Mouse (Mus musculus): Measurements from ENCODE around the gene Gm45713.
"Not testable (repeated sequence)": the region's sequence is repeated elsewhere in the genome, so short reads cannot be mapped to it uniquely, and the experiment has no call there.

Gene Gm45713

GRCm38 (mm10) chr7:45141914-45142313 lies 5.9 kb upstream of the Gm45713 start:
- DNase-seq (ENCODE audit: low spot score), result no peak

- DNase-seq (ENCODE audit: low spot score), result no peak
These were observed 5.3 kb upstream of the Gm45713 start for GRCm38 (mm10) chr7:45141319-45141718.

DNA sequence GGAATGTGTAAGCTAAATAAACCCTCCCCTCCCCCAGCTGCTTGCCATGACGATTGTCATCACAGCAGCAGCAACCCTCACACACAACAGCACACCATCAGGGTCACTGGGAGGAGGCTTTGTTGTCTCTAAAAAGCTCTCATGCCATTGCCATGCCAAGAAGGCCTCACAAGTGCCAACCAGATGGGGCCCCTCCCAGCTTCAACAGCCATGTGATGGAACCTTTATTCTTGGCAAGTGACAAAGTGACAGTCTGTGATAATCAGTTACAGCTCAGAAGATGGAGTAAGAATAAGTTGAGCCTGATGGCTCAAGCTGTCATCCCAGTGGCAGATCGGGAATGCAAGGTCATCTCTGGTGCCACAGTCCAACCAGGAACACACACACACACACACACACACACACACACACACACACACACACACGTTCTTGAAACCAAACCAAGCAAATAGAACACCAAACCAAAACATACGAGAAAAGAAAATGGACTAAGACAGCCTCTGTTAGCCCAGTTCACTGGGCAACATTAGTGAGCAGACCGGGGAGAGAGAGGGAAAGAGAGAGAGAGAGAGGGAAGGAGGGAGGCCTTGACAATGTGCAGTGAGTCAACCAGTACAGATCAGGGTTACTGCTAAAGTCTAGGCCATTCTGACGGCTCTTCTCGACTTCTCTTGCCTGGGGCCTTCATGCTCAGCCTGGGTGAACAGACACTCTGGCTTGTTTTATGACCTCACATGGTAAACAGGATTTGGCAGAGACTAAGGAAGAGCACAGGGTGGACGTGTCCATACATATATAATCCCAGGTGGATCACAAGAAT lies 4.1 kb upstream of the Gm45713 start:
- no peak for DNase-seq (ENCODE audit: low spot score)

DNA sequence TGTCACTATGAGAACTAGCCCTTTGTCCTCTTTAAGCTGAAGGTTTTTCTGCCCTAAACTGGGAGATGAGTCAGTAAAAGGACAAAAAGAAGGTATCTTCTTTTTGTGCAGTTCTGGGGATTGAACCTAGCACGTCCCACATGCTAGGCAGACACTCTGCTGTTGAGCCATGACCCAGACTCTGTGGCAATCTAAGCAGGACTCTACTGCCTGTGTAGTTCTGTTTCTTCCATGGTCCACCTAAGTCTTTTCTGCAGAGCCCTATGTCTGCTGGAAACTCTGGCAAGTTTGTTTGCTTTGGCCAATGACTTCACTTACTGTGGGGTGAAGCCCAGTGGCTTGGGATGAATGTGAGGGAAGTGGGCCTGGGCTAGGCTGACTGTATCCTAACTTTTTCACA lies 2.4 kb upstream of the Gm45713 start:
- no peak for DNase-seq (ENCODE audit: low spot score)

DNA sequence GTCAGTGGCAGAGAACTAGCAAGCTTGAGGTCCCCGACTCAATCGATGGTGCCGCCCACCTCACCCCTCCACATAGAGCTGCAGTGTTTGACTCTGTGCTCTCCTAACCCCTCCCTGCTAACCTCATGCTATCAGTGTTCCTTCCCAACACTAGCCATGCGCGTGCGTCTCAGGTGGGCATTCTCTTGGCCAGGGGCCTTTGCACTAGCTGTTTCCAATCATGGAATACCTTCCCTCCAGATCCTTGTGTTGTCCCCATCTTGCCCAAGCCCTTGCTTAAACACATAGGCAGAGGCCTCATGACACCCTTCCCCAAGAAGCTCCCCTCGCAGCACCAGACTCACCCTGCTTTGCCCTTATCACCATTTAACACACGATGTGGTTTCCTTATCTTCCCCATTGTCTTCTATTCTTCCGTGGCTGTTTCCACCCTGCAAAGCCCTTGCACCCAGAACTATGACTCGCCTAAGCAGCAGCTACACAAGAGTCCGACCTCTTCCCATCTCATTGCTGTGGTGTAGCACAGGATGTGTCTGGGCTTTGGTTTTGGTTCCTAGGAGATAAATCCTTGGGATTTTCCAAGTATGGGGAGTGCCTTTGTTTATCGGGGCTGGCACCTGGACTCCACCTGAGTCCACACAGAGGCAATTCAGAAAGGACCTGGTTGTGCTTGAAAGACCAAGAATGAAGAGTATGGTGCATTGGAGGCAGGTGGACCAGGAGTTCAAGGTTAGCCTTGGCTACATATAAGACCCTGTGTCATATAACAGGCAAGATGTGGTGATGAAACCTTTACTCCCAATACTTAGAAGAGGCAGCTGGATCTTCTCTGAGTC lies 1.4 kb upstream of the Gm45713 start:
- DNase-seq (ENCODE audit: low spot score), result no peak

GRCm38 (mm10) chr7:45135370-45135769 lies 661 bp downstream of the Gm45713 start:
- no peak for DNase-seq (ENCODE audit: low spot score)

DNA sequence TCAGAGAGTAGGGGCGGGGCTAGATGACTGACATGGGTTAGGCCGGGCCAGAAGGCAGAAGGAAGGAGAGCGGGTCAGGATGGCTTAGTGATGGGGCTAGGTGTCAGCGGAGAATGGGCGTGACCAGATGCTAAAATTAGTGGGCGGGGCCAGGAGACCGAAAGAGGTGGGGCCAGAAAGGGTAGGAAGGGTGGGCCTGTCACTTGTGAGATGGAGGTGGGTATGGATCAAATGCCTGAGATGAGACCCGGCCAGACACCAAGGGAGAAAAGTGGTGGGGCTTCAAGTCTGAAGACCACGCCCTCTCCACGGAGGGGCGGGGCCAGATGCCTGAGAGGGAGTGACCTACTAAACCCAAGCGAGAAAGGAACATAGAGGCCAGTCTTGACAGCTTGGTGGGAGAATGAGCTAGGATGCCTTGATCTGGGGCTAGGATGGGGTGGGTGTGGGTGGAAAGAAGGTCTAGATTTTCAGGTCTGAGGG lies 1.4 kb downstream of the Gm45713 start:
- DNase-seq (ENCODE audit: low spot score), result no peak

DNA sequence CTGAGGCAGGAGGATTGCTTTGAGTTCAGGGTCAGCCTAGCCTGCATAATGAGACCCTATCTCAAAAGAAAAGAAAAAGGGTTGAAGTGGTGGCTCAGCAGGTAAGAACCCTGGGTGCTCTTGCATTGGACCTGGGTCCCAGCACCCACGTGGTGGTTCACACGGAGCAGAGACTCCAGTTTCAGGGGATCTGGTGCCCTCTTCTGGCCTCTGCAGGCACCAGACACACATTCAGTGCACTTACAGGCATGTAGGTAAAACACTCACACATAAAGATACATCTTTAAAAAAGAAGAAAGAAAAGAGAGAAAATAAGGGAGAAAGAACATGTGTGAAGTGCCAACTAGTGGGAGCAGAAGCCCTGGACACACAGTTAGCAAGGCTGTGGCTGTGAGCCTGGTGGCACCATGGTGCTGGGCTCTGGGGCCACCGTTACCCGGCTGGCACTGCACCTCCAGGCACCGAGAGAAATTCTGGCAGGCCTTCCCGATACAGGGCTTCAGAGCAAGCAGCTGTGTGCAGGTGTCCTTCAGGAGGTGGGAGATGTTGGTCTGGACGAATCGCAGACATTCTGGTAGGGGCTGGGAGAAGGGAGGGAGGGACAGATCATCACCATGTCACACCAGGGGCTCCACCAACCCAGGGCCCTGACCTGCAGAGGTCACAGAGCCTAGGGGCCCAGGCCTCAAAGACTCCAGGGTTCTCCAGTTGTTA lies 2.4 kb downstream of the Gm45713 start:
- no peak for DNase-seq (ENCODE audit: low spot score)

GRCm38 (mm10) chr7:45131850-45132249 lies 4.2 kb downstream of the Gm45713 start:
- no peak for DNase-seq (ENCODE audit: low spot score)

GRCm38 (mm10) chr7:45129776-45130512 lies 6.1 kb downstream of the Gm45713 start:
- DNase-seq (ENCODE audit: low spot score), result no peak

DNA sequence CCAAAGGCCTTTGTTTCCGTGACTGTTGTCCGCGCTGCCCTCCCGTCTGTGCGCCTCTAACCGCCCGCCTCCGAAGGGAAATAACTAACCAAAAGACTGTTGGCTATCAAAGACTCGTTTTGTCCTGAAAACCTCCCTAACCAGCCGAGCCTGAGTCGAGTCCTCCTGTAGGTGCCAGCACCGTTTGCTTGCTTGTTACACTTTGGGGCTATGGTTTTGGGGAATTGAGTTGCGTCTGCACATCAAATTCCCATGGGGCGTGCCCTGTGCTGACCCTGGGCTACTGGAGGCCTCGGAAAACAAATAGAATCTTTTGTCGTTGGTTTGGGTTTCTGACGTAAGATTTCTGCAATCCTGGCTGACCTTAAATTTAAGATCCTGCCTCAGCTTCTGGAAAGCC lies 6.7 kb downstream of the Gm45713 start:
- DNase-seq (ENCODE audit: low spot score), result no peak

GRCm38 (mm10) chr7:45128624-45129246 lies 7.3 kb downstream of the Gm45713 start, which contains the start of gene Rpl13a:
Gene Rpl13a (minus strand): TSS chr7:45128761.
- DNase-seq (ENCODE audit: low spot score), result peak; percentile 88

DNA sequence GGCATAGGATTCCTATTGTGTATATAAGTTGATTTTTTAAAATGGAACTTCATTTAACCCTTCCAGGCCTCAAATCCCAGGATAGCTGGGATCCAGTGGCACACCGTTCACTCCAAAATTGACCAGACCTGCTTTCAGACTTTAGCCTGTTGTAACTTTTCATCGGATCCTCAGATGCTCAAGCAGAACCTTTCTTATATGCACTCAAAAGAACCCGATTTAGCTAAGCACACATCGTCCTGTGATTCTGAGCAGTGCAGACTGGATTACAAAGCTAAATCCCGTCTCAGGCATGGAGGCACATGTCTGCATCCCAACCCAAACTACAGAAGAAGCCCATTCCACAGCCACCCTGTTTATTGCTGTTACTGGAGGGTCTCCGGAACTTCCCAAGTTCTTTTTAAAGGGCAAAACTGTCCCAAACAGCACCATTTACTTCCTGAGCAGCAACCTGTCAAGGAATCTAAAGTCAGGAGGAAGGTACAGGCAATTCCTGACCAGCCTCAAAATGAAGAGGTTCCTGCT lies 8.3 kb downstream of the Gm45713 start:
- DNase-seq (ENCODE audit: low spot score), result no peak

DNA sequence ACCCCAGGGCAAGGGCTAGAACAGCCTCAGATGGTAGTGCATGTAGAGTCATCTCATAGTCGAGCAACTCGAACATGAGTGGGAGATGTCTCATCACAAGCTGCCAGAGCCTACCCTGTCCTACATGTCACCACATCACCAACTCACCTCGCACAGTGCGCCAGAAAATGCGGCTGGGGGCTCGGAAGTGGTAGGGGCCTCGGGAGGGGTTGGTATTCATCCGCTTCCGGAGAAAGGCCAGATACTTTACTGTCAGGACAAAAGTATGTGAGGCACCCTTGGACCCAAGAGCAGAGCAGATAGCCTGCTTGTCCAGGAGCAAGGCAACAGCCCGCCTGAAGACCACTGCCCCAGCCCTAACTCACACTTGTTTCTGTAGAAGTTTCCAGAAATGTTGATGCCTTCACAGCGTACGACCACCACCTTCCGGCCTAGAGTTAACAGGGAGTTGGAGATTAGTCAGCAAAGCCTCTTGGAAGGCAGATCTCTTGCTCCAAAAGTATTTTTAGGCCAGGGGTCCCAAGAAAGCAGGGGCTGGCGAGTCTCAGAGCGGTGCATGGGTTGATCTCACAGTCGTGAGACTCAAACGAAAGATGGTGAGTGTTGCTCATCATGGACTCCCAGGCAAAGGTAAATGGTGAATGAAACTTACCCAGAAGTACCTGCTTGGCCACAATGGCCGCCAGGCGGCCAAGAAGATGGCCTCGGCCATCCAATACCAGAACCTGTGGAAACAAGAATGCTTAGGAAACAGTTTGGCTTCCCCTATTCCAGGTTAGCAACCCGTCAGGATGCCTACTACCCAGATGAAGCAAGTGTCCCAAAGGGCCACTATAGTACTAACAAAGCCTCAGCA lies 9.0 kb downstream of the Gm45713 start:
- no peak for DNase-seq (ENCODE audit: low spot score)

GRCm38 (mm10) chr7:45126147-45126843 lies 9.7 kb downstream of the Gm45713 start:
- DNase-seq (ENCODE audit: low spot score), result no peak

- not testable (repeated sequence) for DNase-seq (ENCODE audit: low spot score)
These were observed 10.4 kb downstream of the Gm45713 start for GRCm38 (mm10) chr7:45125649-45126048.

- DNase-seq (ENCODE audit: low spot score), result no peak
These were observed 10.9 kb downstream of the Gm45713 start for GRCm38 (mm10) chr7:45125144-45125600.

GRCm38 (mm10) chr7:45124224-45125143 lies 11.5 kb downstream of the Gm45713 start, which contains the start of gene Rps11:
Gene Rps11 (minus strand): TSS chr7:45124439.
- DNase-seq (ENCODE audit: low spot score), result peak; percentile 98
